Mouse (Mus musculus) limb, embryonic 10.5 days (tissue): ENCODE data around the gene Agxt. TPM values are rescaled to one million over a fixed set of nuclear protein-coding genes. Genes with fewer than 3 reads are reported as not detected.
A peak's percentile ranks its signal among the peaks of the same experiment; 100 is the strongest.

Source experiments
- DNase-seq: peaks from one replicate; pipeline ENCODE4 v3.0.0-alpha.2; 2017; ENCODE audit warnings: low spot score
- H3K27ac ChIP-seq: fragments of 300-500 bp; sonication (generic); 2 replicates; pipeline ENCODE4 v1.5.1; 2016; ENCODE audit warnings: mild to moderate bottlenecking
- H3K27me3 ChIP-seq: fragments of 300-500 bp; sonication (generic); 2 replicates; pipeline ENCODE4 v1.6.1; 2016; ENCODE audit warnings: low read depth, mild to moderate bottlenecking; ENCODE audit not compliant: poor library complexity, severe bottlenecking
- H3K36me3 ChIP-seq: fragments of 300-500 bp; sonication (generic); 2 replicates; pipeline ENCODE4 v1.6.1; 2016; ENCODE audit warnings: mild to moderate bottlenecking, moderate library complexity
- H3K4me1 ChIP-seq: fragments of 300-500 bp; sonication (generic); 2 replicates; pipeline ENCODE4 v1.6.1; 2016
- H3K4me3 ChIP-seq: fragments of 300-500 bp; sonication (generic); 2 replicates; pipeline ENCODE4 v1.5.1; 2016; ENCODE audit warnings: mild to moderate bottlenecking, moderate library complexity
- H3K9me3 ChIP-seq: fragments of 300-500 bp; sonication (generic); replicated peaks from 2 replicates; pipeline ENCODE4 v1.6.1; 2016; ENCODE audit warnings: mild to moderate bottlenecking
- WGBS: fragments of 180-500 bp; shearing (Covaris S2); methylation state at CpG from one replicate; pipeline ENCODE4 v1.1.7; 2016; 5-methylcytosine and 5-hydroxymethylcytosine counted together
- polyA plus RNA-seq: library from polyadenylated mRNA; unstranded; fragments of >200 nt; fragmentation: Nextera tagmentation; extraction: Ambion mirVana; gene quantifications from 2 replicates; pipeline ENCODE4 v1.2.1, GENCODE M21; 2016

Agxt gene
- polyA plus RNA-seq, 1 experiment from 2014 or later: 0.11 TPM

DNA sequence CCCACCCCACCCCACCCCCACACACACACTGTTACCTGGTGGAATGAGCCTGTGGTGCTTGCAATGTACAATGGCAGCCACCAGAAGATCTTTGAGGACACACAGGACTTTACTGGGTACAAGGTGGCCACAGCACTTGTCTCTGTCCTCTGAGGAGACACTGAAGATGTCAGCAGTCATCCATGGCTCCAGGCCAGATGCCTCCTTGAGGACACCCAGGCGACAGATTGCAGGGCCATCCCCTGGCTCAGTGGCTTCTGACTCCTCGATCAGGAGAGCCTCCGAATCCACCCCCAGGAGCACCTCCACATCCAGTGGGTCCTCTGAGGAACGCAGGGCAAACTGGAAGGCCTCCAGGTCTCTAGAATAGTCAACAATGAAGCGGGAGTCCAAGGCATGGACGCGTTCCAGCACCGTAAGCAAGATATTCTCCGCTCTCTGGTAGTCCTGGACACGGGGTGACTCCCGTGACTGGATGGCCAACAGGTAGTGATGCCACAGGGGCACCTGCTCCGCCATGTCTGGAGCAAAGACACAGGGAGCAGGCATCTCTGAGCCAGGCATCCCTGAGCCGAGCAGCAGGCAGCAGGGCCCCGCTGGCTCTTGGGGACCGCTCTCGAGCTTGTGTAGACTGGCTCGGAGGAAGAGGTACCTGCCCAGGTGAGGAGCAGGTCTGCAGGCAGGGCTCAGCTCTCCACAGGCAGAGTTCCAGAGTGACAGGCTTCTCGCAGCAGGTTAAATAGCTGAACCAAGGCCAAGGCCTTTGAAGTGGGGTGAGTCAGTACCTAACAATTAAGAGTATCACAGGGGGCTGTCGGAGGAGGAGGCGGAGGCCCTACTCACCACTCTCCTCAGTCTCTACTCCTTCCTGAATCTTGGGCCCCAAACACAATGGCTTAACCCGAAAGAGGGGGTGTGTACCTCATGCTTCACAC is 24.8 kb downstream of the Agxt start:
- Histone ChIP-seq H3K27me3 (no peaks in the 10 kb centered on the region), H3K4me3 (no peak overlapping the region), H3K36me3 (no peaks in the 10 kb centered on the region), H3K4me1 (peaks cover 7% of the 10 kb centered on the region; the same call in 1 of the 2 replicates), H3K9me3 (no peaks in the 10 kb centered on the region), H3K27ac (peak overlapping the region; percentile 56; the same call in 1 of the 2 replicates)
- no peak for DNase-seq
- 81% methylated on average over 21 of the region's 21 CpGs for WGBS

GRCm38 (mm10) chr1:93160501-93161133 is 25.6 kb downstream of the Agxt start, which contains the start of gene 2310007B03Rik:
TSS of gene 2310007B03Rik (minus strand) at chr1:93160948.
- peak within 1 kb of the TSS; percentile 56; the same call in 1 of the 2 replicates for H3K27ac ChIP-seq
- no peaks in the 10 kb centered on the region for H3K27me3 ChIP-seq

DNA sequence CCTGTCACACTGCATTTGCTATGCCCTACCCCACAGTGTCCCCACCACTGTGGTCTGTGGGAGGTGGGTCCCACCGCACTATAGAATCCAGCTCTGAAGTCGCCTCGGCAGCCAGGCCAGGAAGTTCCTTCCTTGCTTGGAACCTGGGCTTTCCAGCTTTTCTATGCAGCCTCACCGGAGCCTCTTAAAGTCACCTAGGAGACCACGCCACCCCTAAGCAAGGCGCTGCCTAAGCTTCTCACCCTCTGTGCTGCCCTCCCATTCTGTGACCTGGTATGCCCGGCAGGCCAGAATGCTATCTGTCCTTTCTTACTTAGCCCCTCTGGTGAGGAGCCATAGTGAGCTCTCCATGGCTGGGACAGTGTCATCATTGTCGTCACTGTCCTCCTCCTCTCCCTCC is 26.3 kb downstream of the Agxt start:
- no peaks in the 10 kb centered on the region for H3K9me3 ChIP-seq
- no peak overlapping the region for H3K4me3 ChIP-seq
- H3K27me3 ChIP-seq: no peaks in the 10 kb centered on the region
- 83% methylated on average over 8 of the region's 8 CpGs for WGBS
- H3K4me1 ChIP-seq: peaks cover 7% of the 10 kb centered on the region; the same call in 1 of the 2 replicates
- DNase-seq: no peak
- no peaks in the 10 kb centered on the region for H3K36me3 ChIP-seq
- H3K27ac ChIP-seq: peak overlapping the region; percentile 47; the same call in 1 of the 2 replicates

More at GRCm38 (mm10) chr1:93160501-93161133, 25.6 kb downstream of the Agxt start, which contains the start of gene 2310007B03Rik:
- no peak within 1 kb of the TSS for H3K4me3 ChIP-seq
- H3K36me3 ChIP-seq: no peaks in the 10 kb centered on the region
- no peaks in the 10 kb centered on the region for H3K9me3 ChIP-seq
- DNase-seq: no peak
- H3K4me1 ChIP-seq: peaks cover 7% of the 10 kb centered on the region; the same call in 1 of the 2 replicates
- 66% methylated on average over 8 of the region's 8 CpGs for WGBS

GRCm38 (mm10) chr1:93161921-93162320 is 26.9 kb downstream of the Agxt start:
- no peak for DNase-seq
- Histone ChIP-seq H3K27ac (no peak overlapping the region), H3K36me3 (no peaks in the 10 kb centered on the region), H3K4me3 (no peak overlapping the region), H3K4me1 (peaks cover 7% of the 10 kb centered on the region; the same call in 1 of the 2 replicates), H3K9me3 (no peaks in the 10 kb centered on the region), H3K27me3 (no peaks in the 10 kb centered on the region)
- 84% methylated on average over 10 of the region's 10 CpGs for WGBS

DNA sequence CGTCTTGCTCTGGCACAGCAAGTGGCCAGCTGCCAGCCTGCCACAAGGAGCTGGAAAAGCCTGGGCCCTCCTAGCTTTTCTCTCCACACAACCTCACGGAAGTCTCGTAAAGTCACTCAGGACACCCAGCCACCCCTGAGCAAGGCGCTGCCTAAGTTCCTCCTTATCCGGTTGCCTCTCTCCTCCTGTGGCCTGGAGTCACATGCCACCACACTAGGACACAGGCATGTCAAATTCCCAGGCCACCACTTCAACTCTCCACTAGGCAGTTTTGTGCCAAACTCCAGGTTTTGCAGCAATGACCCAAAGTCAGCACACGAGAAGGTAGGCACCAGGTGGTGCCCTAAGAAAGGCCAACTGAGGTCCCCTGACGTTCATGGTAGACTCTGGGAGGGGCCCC is 27.5 kb downstream of the Agxt start:
- H3K4me3 ChIP-seq: no peak overlapping the region
- no peaks in the 10 kb centered on the region for H3K9me3 ChIP-seq
- DNase-seq: no peak
- no peaks in the 10 kb centered on the region for H3K27me3 ChIP-seq
- H3K36me3 ChIP-seq: no peaks in the 10 kb centered on the region
- 88% methylated on average over 7 of the region's 7 CpGs for WGBS
- no peak overlapping the region for H3K27ac ChIP-seq
- peaks cover 7% of the 10 kb centered on the region; the same call in 1 of the 2 replicates for H3K4me1 ChIP-seq

GRCm38 (mm10) chr1:93165447-93165846 is 30.4 kb downstream of the Agxt start:
- Histone ChIP-seq H3K36me3 (no peaks in the 10 kb centered on the region), H3K27me3 (no peaks in the 10 kb centered on the region), H3K4me1 (peaks cover 14% of the 10 kb centered on the region), H3K27ac (no peak overlapping the region), H3K4me3 (no peak overlapping the region), H3K9me3 (no peaks in the 10 kb centered on the region)
- DNase-seq: no peak
- WGBS: 85% methylated on average over 9 of the region's 9 CpGs

DNA sequence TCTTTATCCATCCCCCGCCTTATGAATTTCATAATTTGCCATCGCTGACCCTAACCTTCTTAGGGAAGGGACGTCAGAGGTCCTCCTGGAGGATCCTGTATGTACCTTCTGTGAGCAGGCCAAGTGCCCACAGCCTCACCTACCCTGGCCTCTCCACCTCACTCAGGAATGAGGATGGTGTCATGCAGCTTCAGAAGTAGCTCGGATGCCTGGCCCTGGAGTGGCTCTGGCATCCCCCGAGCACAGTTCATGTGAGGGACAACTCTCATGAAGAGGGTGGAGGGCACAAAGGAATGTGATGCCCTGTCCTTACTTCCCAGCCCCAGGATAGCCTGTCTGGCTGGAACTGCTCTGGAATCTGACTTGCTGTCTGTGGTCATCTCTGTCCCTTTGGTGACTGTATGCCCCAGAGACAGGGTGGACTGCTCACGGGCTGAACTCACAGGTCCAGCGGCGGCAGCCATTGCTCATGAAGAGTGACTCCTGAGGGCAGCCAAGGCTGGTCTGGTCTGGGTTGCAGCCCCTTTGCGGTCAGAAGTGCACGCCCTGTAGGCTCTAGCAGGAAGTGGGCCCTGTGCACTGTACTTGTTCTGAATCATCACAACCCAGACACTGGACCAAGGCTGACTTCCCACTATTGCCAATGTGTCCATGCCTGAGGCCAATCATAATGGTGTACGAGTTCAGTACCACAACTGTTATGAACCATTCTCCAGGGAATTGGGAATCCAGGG is 31.5 kb downstream of the Agxt start:
- Histone ChIP-seq H3K4me1 (peaks cover 9% of the 10 kb centered on the region), H3K27me3 (no peaks in the 10 kb centered on the region), H3K27ac (no peak overlapping the region), H3K36me3 (no peaks in the 10 kb centered on the region), H3K4me3 (no peak overlapping the region), H3K9me3 (no peaks in the 10 kb centered on the region)
- 87% methylated on average over 11 of the region's 11 CpGs for WGBS
- no peak for DNase-seq

DNA sequence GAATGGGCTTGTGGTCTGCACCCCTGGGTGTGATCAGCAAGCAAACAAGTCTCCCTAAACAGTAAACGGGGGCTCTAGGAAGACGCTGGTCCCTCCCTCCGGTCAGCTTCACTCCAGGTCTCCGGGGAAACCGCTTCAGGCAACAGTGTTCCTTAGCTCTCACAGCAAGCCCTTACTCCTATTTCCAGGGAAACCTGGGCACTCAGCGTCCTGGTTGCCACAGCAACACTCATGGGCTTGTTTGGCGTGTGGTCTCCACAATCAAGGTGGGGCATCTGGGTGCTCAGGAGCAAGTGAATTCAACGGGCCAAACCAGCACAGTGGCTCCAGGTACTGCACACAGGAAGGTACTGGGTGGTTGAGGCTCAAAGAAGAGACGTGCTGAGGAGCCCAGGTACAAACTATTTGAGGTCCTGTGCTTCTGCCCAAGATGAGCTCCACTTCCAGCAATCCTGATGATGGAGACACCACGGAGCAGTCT is 33.3 kb downstream of the Agxt start, which contains the start of gene Crocc2:
Crocc2 (plus strand) TSS at position 431 of the 481 bp plus-strand sequence.
- Histone ChIP-seq H3K4me3 (no peak within 1 kb of the TSS), H3K9me3 (no peaks in the 10 kb centered on the region), H3K27ac (no peak within 1 kb of the TSS), H3K27me3 (peaks cover 4% of the 10 kb centered on the region; the same call in 1 of the 2 replicates), H3K36me3 (no peaks in the 10 kb centered on the region), H3K4me1 (peaks cover 9% of the 10 kb centered on the region)
- DNase-seq: no peak
- 63% methylated on average over 10 of the region's 10 CpGs for WGBS

DNA sequence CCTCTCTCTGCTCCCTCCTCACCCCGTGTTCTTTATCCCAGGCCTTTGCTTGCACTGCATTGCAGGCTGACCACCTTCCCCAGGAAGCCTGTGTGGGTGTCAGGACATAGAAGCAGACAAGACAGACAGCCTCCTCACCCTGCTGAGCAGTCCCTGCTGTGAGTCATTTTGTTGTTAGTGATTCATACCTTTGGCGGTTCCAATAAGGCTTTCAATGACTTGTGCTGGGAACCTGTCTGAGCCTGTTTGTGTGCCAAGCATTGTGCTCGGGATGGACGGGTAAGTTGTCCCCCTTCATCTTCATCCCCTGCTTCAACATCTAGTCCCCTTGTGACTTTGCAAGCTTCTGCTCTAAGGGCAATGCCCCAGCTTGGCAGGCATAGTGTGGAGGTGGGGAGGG is 38.6 kb downstream of the Agxt start:
- Histone ChIP-seq H3K4me3 (no peak overlapping the region), H3K4me1 (peaks cover 47% of the 10 kb centered on the region), H3K27me3 (peaks cover 11% of the 10 kb centered on the region; the same call in 1 of the 2 replicates), H3K9me3 (no peaks in the 10 kb centered on the region), H3K36me3 (no peaks in the 10 kb centered on the region), H3K27ac (peak overlapping the region; percentile 38; the same call in 1 of the 2 replicates)
- no peak for DNase-seq
- WGBS: 71% methylated on average over 4 of the region's 4 CpGs

- WGBS: 2% methylated on average over 4 of the region's 4 CpGs
- no peaks in the 10 kb centered on the region for H3K36me3 ChIP-seq
- DNase-seq: peak; percentile 99
Measured at GRCm38 (mm10) chr1:93174399-93174798, 39.4 kb downstream of the Agxt start.

DNA sequence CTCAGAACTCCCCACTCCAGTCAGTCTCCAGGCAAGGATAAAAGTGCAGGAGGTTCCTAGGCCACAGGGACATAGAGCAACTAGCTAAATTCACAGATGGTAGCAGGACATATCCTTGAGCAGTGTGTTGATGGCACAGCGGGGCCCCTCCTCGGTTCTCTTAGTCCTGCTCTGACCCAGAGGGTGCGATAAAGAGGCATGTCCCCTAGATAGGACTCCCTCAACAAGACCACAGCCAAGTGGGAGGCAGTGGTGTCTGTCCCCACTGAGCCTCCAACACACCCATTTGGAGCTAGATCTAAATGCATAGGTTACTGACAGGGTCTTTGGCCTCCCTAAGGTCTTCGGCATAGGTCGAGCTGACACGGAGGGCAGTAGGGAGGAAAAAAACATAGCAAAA is 40.8 kb downstream of the Agxt start:
- peak; percentile 60 for DNase-seq
- 15% methylated on average over 6 of the region's 6 CpGs for WGBS
- Histone ChIP-seq H3K27me3 (peaks cover 11% of the 10 kb centered on the region; the same call in 1 of the 2 replicates), H3K4me3 (peak overlapping the region; percentile 49), H3K36me3 (no peaks in the 10 kb centered on the region), H3K9me3 (no peaks in the 10 kb centered on the region), H3K4me1 (peaks cover 58% of the 10 kb centered on the region), H3K27ac (peak overlapping the region; percentile 92)

More at GRCm38 (mm10) chr1:93174399-93174798, 39.4 kb downstream of the Agxt start:
- Histone ChIP-seq H3K4me3 (no peak overlapping the region), H3K9me3 (no peaks in the 10 kb centered on the region), H3K4me1 (peaks cover 47% of the 10 kb centered on the region), H3K27ac (peak overlapping the region; percentile 92; the same call in 1 of the 2 replicates), H3K27me3 (peaks cover 11% of the 10 kb centered on the region; the same call in 1 of the 2 replicates)
